Mouse (Mus musculus): ENCODE measurements around the gene Vwa3a. TPM values are rescaled to one million over a fixed set of nuclear protein-coding genes. Genes with fewer than 3 reads are reported as not detected.
"Not testable (repeated sequence)": the region's sequence is repeated elsewhere in the genome, so short reads cannot be mapped to it uniquely, and the experiment has no call there.

Gene Vwa3a
- polyA plus RNA-seq, 1 experiment from 2014 or later, result 1.0 TPM

DNA sequence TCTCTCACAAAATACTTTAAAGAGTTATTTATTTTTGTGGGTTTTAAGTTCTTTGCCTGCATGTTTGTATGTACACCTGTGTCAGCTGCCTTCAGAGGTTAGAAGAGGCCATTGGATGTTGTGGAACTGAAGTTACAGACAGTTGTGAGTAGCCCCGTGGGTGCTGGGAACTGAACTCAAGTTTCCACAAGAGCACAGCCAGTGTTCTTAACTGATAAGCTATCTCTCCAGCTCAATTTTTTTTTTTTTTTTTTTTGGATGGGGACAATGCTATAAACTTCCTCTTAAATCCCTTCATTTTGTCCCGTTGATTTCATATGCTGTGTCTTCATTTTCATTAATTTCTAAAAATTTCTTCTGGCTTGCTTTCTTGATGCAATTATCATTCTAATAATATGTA lies 25.9 kb upstream of the Vwa3a start:
- WGBS, result 95% methylated on average over 2 of the region's 2 CpGs
- H3K9me3 ChIP-seq (ENCODE audit: control insufficient read depth, low read length), result no peaks in the 10 kb centered on the region
- ATAC-seq (ENCODE audit: low read depth) (no peak), DNase-seq (ENCODE audit: low spot score) (no peak)
- no peak overlapping the region for H3K4me2 ChIP-seq (ENCODE audit: low read depth, low read length)
- no peaks in the 10 kb centered on the region for H3K27me3 ChIP-seq (replicated peaks; ENCODE audit: control insufficient read depth, insufficient read depth, low read length)
- no peaks in the 10 kb centered on the region for H3K36me3 ChIP-seq (ENCODE audit: control insufficient read depth, insufficient read depth, low read length)
- H3K4me3 ChIP-seq (ENCODE audit: low read depth, low read length), result no peak overlapping the region
- H3K4me1 ChIP-seq (ENCODE audit: control insufficient read depth, insufficient read depth, low read length), result no peaks in the 10 kb centered on the region
- H3K27ac ChIP-seq (replicated peaks; ENCODE audit: low read depth, low read length), result no peak overlapping the region
- no peak overlapping the region for H3K9ac ChIP-seq (ENCODE audit: low read depth, low read length)

DNA sequence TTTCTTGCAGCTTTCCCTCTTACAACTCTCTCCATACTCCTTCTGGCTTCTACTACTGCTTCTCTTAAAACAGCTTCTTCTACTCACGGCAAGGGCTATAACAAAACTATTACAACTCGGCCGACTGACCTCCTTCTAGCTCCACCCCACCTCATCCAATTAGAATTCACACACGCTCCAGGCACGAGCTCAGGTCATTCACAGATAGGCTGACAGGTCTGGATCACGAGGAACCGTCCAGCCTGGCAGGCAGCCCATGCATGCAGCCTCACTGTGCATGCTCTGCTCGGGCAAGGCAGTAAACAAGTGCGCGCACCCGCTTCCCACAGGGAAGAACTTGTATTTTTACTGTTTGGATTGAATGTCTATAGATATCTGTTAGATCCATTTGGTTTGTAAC lies 25.2 kb upstream of the Vwa3a start:
- not testable (repeated sequence) for H3K36me3 ChIP-seq (ENCODE audit: control insufficient read depth, insufficient read depth, low read length); ATAC-seq (ENCODE audit: low read depth); H3K4me3 ChIP-seq (ENCODE audit: low read depth, low read length); H3K9ac ChIP-seq (ENCODE audit: low read depth, low read length); H3K9me3 ChIP-seq (ENCODE audit: control insufficient read depth, low read length); H3K27me3 ChIP-seq (replicated peaks; ENCODE audit: control insufficient read depth, insufficient read depth, low read length); H3K4me2 ChIP-seq (ENCODE audit: low read depth, low read length); DNase-seq (ENCODE audit: low spot score); H3K4me1 ChIP-seq (ENCODE audit: control insufficient read depth, insufficient read depth, low read length); H3K27ac ChIP-seq (replicated peaks; ENCODE audit: low read depth, low read length)
- 93% methylated on average over 11 of the region's 11 CpGs for WGBS

DNA sequence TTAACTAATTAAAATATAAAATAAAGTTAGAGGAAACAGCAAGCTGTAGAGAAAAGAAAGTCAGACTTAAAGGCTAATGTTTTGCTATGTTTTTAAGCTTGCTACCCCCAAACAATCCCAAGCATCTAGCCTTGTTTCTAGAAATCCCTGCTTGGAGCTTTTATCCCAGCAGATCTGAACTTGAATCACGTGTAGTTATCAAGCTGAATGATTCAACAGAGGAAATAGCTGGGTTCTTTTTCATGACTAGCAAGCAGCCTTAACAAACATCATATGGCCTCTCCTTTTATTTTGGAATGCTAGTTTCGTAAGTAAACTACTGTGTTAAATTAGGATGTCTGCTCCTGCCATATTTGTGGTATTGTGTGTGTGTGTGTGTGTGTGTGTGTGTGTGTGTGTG lies 21.9 kb upstream of the Vwa3a start:
- ATAC-seq (ENCODE audit: low read depth), result no peak
- no peaks in the 10 kb centered on the region for H3K36me3 ChIP-seq (ENCODE audit: control insufficient read depth, insufficient read depth, low read length)
- H3K27ac ChIP-seq (replicated peaks; ENCODE audit: low read depth, low read length), result no peak overlapping the region
- H3K9me3 ChIP-seq (ENCODE audit: control insufficient read depth, low read length), result no peaks in the 10 kb centered on the region
- 43% methylated on average over 2 of the region's 2 CpGs for WGBS
- H3K4me3 ChIP-seq (ENCODE audit: low read depth, low read length), result no peak overlapping the region
- H3K4me2 ChIP-seq (ENCODE audit: low read depth, low read length), result no peak overlapping the region
- no peaks in the 10 kb centered on the region for H3K4me1 ChIP-seq (ENCODE audit: control insufficient read depth, insufficient read depth, low read length)
- no peak overlapping the region for H3K9ac ChIP-seq (ENCODE audit: low read depth, low read length)
- no peak for DNase-seq (ENCODE audit: low spot score)
- H3K27me3 ChIP-seq (replicated peaks; ENCODE audit: control insufficient read depth, insufficient read depth, low read length), result no peaks in the 10 kb centered on the region

DNA sequence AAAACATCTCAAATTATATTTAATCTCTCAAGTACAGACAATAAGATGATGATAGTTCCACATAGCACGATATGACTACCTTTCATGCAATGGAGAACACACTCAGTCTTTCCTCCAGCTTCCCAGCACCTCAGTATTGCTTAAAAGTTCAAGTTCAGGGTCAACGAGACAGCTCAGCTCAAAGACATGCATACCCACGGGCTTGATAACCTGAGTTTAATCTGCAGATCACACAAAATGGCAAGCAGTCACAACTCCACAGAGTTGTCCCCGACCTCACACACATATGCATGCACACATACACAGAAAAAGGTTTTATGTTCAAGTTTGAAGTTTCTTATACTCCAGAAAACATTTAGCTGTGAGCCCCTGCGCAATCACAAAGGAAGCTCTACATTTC lies 18.1 kb upstream of the Vwa3a start:
- no peak overlapping the region for H3K9ac ChIP-seq (ENCODE audit: low read depth, low read length)
- H3K9me3 ChIP-seq (ENCODE audit: control insufficient read depth, low read length), result no peaks in the 10 kb centered on the region
- H3K4me2 ChIP-seq (ENCODE audit: low read depth, low read length), result no peak overlapping the region
- no peak overlapping the region for H3K27ac ChIP-seq (replicated peaks; ENCODE audit: low read depth, low read length)
- no peaks in the 10 kb centered on the region for H3K27me3 ChIP-seq (replicated peaks; ENCODE audit: control insufficient read depth, insufficient read depth, low read length)
- 0 out of 2 replicates have a peak, but pooled peaks cover under 1% of the 10 kb centered on the region for H3K36me3 ChIP-seq (ENCODE audit: control insufficient read depth, insufficient read depth, low read length)
- ATAC-seq (ENCODE audit: low read depth), result no peak
- H3K4me1 ChIP-seq (ENCODE audit: control insufficient read depth, insufficient read depth, low read length), result peaks cover 6% of the 10 kb centered on the region; the same call in 1 of the 2 replicates
- H3K4me3 ChIP-seq (ENCODE audit: low read depth, low read length), result no peak overlapping the region
- WGBS, result 89% methylated on average over 5 of the region's 5 CpGs
- no peak for DNase-seq (ENCODE audit: low spot score)

DNA sequence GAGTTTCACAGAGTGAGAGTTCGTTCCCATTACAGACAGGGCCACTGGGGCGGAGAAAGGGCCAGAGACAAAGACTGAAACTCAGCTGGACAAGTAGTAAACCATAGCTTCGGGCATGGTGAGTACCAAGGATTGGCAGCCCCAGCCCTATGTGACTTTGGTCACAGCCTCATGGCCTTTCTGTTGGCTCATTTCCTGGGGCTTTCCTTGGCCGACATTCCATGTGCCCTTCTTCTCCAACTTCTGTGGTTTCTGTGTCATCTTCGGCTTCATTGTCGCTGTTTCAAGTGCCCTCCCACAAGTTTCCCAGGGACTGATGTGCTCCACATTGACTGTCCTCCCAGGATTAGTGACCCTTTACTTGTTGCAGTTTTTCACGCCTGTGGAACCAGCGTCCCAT lies 17.7 kb upstream of the Vwa3a start:
- 0 out of 2 replicates have a peak, but pooled peaks cover 4% of the 10 kb centered on the region for H3K36me3 ChIP-seq (ENCODE audit: control insufficient read depth, insufficient read depth, low read length)
- H3K9ac ChIP-seq (ENCODE audit: low read depth, low read length), result no peak overlapping the region
- 90% methylated on average over 8 of the region's 8 CpGs for WGBS
- no peaks in the 10 kb centered on the region for H3K9me3 ChIP-seq (ENCODE audit: control insufficient read depth, low read length)
- no peak for ATAC-seq (ENCODE audit: low read depth)
- peaks cover 6% of the 10 kb centered on the region; the same call in 1 of the 2 replicates for H3K4me1 ChIP-seq (ENCODE audit: control insufficient read depth, insufficient read depth, low read length)
- H3K27ac ChIP-seq (replicated peaks; ENCODE audit: low read depth, low read length), result no peak overlapping the region
- DNase-seq (ENCODE audit: low spot score), result no peak
- no peak overlapping the region for H3K4me3 ChIP-seq (ENCODE audit: low read depth, low read length)
- H3K4me2 ChIP-seq (ENCODE audit: low read depth, low read length), result no peak overlapping the region
- H3K27me3 ChIP-seq (replicated peaks; ENCODE audit: control insufficient read depth, insufficient read depth, low read length), result no peaks in the 10 kb centered on the region

DNA sequence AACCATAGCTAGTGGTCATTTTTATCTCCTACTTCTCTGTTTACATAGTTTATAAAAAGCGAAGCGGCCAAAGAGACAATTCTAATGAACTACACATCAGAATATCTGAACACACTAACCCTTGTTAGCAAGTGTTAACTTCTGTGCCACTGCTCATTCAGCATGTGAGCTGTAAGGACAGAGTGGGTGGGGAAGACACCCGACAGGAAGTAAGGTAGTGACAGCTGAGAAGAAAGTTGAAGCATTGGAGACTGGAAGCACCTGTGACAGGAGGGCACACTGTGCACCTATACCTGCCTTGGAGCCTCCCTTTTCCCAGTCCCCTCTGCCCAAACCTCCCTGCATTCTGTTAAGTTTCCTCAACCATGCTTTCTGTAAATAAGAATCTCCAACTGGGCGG lies 17.1 kb upstream of the Vwa3a start:
- WGBS, result 97% methylated on average over 4 of the region's 4 CpGs
- no peak overlapping the region for H3K4me2 ChIP-seq (ENCODE audit: low read depth, low read length)
- H3K27me3 ChIP-seq (replicated peaks; ENCODE audit: control insufficient read depth, insufficient read depth, low read length), result no peaks in the 10 kb centered on the region

DNA sequence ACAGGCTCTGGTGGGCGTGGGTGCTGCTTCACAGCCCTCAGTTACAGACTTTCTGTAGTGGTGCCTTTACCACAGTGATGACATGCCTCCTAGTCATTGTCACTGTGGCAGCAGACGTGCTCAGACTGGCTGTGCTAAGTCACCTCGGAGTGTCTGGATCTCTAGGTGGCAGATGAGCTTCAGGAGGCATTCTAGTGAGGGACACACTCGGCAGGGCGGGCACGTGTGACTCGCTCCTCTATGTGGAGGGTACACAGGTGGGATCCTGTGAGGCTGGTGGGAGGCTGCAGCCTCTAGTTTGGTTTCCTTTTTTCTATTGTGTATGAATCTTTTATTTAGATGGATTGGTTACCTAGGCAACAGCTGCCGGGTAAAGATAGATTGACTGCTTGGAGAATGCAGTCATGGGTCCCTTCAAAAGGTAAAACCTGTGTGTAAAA lies 16.3 kb upstream of the Vwa3a start:
- ATAC-seq (ENCODE audit: low read depth) (no peak), DNase-seq (ENCODE audit: low spot score) (no peak)
- Histone ChIP-seq H3K9ac (ENCODE audit: low read depth, low read length) (no peak overlapping the region), H3K9me3 (ENCODE audit: control insufficient read depth, low read length) (no peaks in the 10 kb centered on the region), H3K4me2 (ENCODE audit: low read depth, low read length) (no peak overlapping the region), H3K27me3 (replicated peaks; ENCODE audit: control insufficient read depth, insufficient read depth, low read length) (no peaks in the 10 kb centered on the region), H3K36me3 (ENCODE audit: control insufficient read depth, insufficient read depth, low read length) (peaks cover 13% of the 10 kb centered on the region; the same call in 1 of the 2 replicates), H3K4me3 (ENCODE audit: low read depth, low read length) (no peak overlapping the region), H3K4me1 (ENCODE audit: control insufficient read depth, insufficient read depth, low read length) (peaks cover 6% of the 10 kb centered on the region; the same call in 1 of the 2 replicates), H3K27ac (replicated peaks; ENCODE audit: low read depth, low read length) (0 out of 2 replicates have a peak overlapping the region, but pooled peaks have one; percentile 3)
- 78% methylated on average over 8 of the region's 8 CpGs for WGBS

More for the DNA sequence above, 17.1 kb upstream of the Vwa3a start:
- no peak for DNase-seq (ENCODE audit: low spot score)
- Histone ChIP-seq H3K9ac (ENCODE audit: low read depth, low read length) (no peak overlapping the region), H3K36me3 (ENCODE audit: control insufficient read depth, insufficient read depth, low read length) (peaks cover 6% of the 10 kb centered on the region; the same call in 1 of the 2 replicates), H3K4me1 (ENCODE audit: control insufficient read depth, insufficient read depth, low read length) (peaks cover 6% of the 10 kb centered on the region; the same call in 1 of the 2 replicates), H3K4me3 (ENCODE audit: low read depth, low read length) (no peak overlapping the region), H3K27ac (replicated peaks; ENCODE audit: low read depth, low read length) (no peak overlapping the region), H3K9me3 (ENCODE audit: control insufficient read depth, low read length) (no peaks in the 10 kb centered on the region)
- no peak for ATAC-seq (ENCODE audit: low read depth)

DNA sequence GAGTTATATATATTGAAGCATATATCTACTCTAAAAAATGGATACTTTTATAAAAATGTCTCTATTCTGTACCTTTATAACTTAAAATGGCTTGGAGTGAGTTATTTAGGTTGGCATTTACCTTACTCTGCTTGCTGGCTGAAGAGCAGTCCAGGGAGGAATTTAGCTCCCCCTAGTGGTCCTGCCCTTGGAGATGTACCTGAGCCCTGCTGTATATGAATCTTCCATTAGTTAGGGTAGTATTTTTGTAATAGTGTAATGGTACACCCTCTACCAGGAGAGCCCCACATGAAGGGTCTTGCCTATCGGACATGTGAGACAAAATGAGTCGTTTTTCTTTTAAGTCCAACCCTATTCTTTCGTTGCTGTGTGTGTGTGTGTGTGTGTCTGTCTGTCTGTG lies 11.5 kb upstream of the Vwa3a start:
- peaks cover 35% of the 10 kb centered on the region; the same call in 1 of the 2 replicates for H3K36me3 ChIP-seq (ENCODE audit: control insufficient read depth, insufficient read depth, low read length)
- H3K9ac ChIP-seq (ENCODE audit: low read depth, low read length), result no peak overlapping the region
- WGBS, result 86% methylated on average over 3 of the region's 3 CpGs
- no peak for ATAC-seq (ENCODE audit: low read depth)
- DNase-seq (ENCODE audit: low spot score), result no peak
- no peak overlapping the region for H3K4me2 ChIP-seq (ENCODE audit: low read depth, low read length)
- no peaks in the 10 kb centered on the region for H3K27me3 ChIP-seq (replicated peaks; ENCODE audit: control insufficient read depth, insufficient read depth, low read length)
- no peak overlapping the region for H3K27ac ChIP-seq (replicated peaks; ENCODE audit: low read depth, low read length)
- no peak overlapping the region for H3K4me3 ChIP-seq (ENCODE audit: low read depth, low read length)
- H3K9me3 ChIP-seq (ENCODE audit: control insufficient read depth, low read length), result no peaks in the 10 kb centered on the region
- peaks cover 6% of the 10 kb centered on the region; the same call in 1 of the 2 replicates for H3K4me1 ChIP-seq (ENCODE audit: control insufficient read depth, insufficient read depth, low read length)

DNA sequence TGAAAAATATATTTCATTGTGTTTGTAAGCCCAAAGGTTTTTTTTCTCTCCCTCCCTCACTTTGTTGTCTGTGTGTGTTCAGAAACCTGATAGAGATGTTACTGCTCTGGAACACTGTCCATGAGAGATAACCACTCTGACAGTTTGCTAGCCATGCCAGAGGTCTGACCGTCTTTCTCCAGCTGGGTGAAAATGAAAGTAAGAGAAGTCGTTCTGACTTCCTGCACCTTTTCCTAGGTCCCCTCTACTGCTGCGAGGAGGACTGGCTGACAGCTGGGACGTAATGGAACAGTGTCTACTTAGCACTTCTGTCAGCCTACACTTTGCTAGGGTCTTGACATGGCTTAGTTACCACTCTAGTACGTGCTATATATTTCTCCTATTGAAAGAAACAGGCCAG lies 9.5 kb upstream of the Vwa3a start:
- no peak overlapping the region for H3K9ac ChIP-seq (ENCODE audit: low read depth, low read length)
- H3K36me3 ChIP-seq (ENCODE audit: control insufficient read depth, insufficient read depth, low read length), result peaks cover 35% of the 10 kb centered on the region; the same call in 1 of the 2 replicates
- no peak overlapping the region for H3K27ac ChIP-seq (replicated peaks; ENCODE audit: low read depth, low read length)
- DNase-seq (ENCODE audit: low spot score) (no peak), ATAC-seq (ENCODE audit: low read depth) (no peak)
- WGBS, result 86% methylated on average over 5 of the region's 5 CpGs
- H3K27me3 ChIP-seq (replicated peaks; ENCODE audit: control insufficient read depth, insufficient read depth, low read length), result no peaks in the 10 kb centered on the region
- H3K9me3 ChIP-seq (ENCODE audit: control insufficient read depth, low read length), result no peaks in the 10 kb centered on the region
- no peaks in the 10 kb centered on the region for H3K4me1 ChIP-seq (ENCODE audit: control insufficient read depth, insufficient read depth, low read length)
- no peak overlapping the region for H3K4me2 ChIP-seq (ENCODE audit: low read depth, low read length)
- no peak overlapping the region for H3K4me3 ChIP-seq (ENCODE audit: low read depth, low read length)
